In genomic region chr7:100157669-100158068, GRCm38 (mm10) we compare ENCODE assay signal across 28 mouse cellular contexts. TPM values are rescaled to one million over a fixed set of nuclear protein-coding genes. Genes with fewer than 3 reads are reported as not detected.
DNase-seq lines count a peak whose midpoint lies in the region; ATAC-seq lines count a peak whose summit lies in the region.
"Had no signal": no experiment of that assay in that cellular context is flagged by ENCODE, and none has a peak within 500 bp of the region (broad histone marks: within the 10 kb centered on the region; RNA-seq: fewer than 3 reads in every experiment).

No protein-coding gene starts in this region.

- no peaks in the 10 kb centered on the region for H3K36me3 ChIP-seq in intestine, embryonic 14.5 days (ENCODE audit: control insufficient read depth, insufficient read depth, low read length)
- no peaks in the 10 kb centered on the region for H3K36me3 ChIP-seq in intestine, embryonic 16.5 days (ENCODE audit: control insufficient read depth, insufficient read depth, low read length)
- H3K36me3 ChIP-seq: embryonic facial prominence, embryonic 15.5 days; limb, embryonic 13.5 days; lung, embryonic 15.5 days; neural tube, embryonic 15.5 days; stomach, embryonic 15.5 days had no signal

- DNase-seq in intestine, embryonic 14.5 days (ENCODE audit: low spot score), result peak; percentile 10
- DNase-seq in MN1 (ENCODE audit: low spot score), result peak; percentile 21
- DNase-seq in gonadal fat pad, adult 2 months (ENCODE audit: low read depth), result peak; percentile 71
- DNase-seq in frontal cortex, adult 2 months (ENCODE audit: extremely low spot score in 1 of 2, low spot score in 1 of 2), result no peak
- DNase-seq in thymus, postnatal 0 days (ENCODE audit: low spot score), result no peak
- DNase-seq in spleen, postnatal 10 days (ENCODE audit: low spot score in 2 of 2), result no peak
- DNase-seq: adrenal gland, postnatal 10 days; cerebellum, adult 18-20 months; forebrain, postnatal 0 days; heart, adult 2 months; heart, postnatal 4 days; kidney, adult 2 months; kidney, postnatal 10 days; layer of hippocampus, postnatal 36 days; midbrain, embryonic 14.5 days; right cerebral cortex, postnatal 14 days; spleen, adult 18-20 months; thymus, adult 2 months had no signal

- no peaks in the 10 kb centered on the region for H3K27me3 ChIP-seq in intestine, embryonic 14.5 days (replicated peaks; ENCODE audit: control insufficient read depth, insufficient read depth, low read length)
- no peaks in the 10 kb centered on the region for H3K27me3 ChIP-seq in intestine, embryonic 16.5 days (replicated peaks; ENCODE audit: control insufficient read depth, insufficient read depth, low read length)
- H3K27me3 ChIP-seq: embryonic facial prominence, embryonic 15.5 days; limb, embryonic 13.5 days; lung, embryonic 15.5 days; neural tube, embryonic 15.5 days; stomach, embryonic 15.5 days had no signal

- no peaks in the 10 kb centered on the region for H3K9me3 ChIP-seq in intestine, embryonic 14.5 days (ENCODE audit: control insufficient read depth, low read length)
- H3K9me3 ChIP-seq in intestine, embryonic 16.5 days (ENCODE audit: control insufficient read depth, low read length), result no peaks in the 10 kb centered on the region
- H3K9me3 ChIP-seq: embryonic facial prominence, embryonic 15.5 days; forebrain, embryonic 10.5 days; G1E; limb, embryonic 13.5 days; lung, embryonic 15.5 days; neural tube, embryonic 15.5 days; stomach, embryonic 15.5 days had no signal

- no peak overlapping the region for H3K27ac ChIP-seq in intestine, embryonic 14.5 days (ENCODE audit: low read depth)
- no peak overlapping the region for H3K27ac ChIP-seq in intestine, embryonic 16.5 days (ENCODE audit: low read length)
- H3K27ac ChIP-seq: embryonic facial prominence, embryonic 15.5 days; forebrain, embryonic 10.5 days; heart, adult 2 months; limb, embryonic 13.5 days; liver, embryonic 14.5 days; lung, embryonic 15.5 days; neural tube, embryonic 15.5 days; stomach, embryonic 15.5 days had no signal

- 0 out of 2 replicates have a peak, but pooled peaks cover 6% of the 10 kb centered on the region for H3K4me1 ChIP-seq in intestine, embryonic 14.5 days (replicated peaks; ENCODE audit: control insufficient read depth, insufficient read depth, low read length)
- peaks cover 4% of the 10 kb centered on the region; the same call in 1 of the 2 replicates for H3K4me1 ChIP-seq in intestine, embryonic 16.5 days (ENCODE audit: control insufficient read depth, insufficient read depth, low read length)
- H3K4me1 ChIP-seq: stomach, embryonic 15.5 days had no signal

- no peak overlapping the region for H3K4me2 ChIP-seq in intestine, embryonic 14.5 days (ENCODE audit: low read length)
- H3K4me2 ChIP-seq in intestine, embryonic 16.5 days (ENCODE audit: low read depth, low read length), result no peak overlapping the region
- H3K4me2 ChIP-seq: embryonic facial prominence, embryonic 15.5 days; limb, embryonic 13.5 days; lung, embryonic 15.5 days; neural tube, embryonic 15.5 days; stomach, embryonic 15.5 days had no signal

- no peak for ATAC-seq in intestine, embryonic 14.5 days (replicated peaks; ENCODE audit: low FRiP score, low TSS enrichment, low read depth)
- ATAC-seq in intestine, embryonic 16.5 days, result no peak
- ATAC-seq: forebrain, postnatal 0 days had no signal

- H3K9ac ChIP-seq in intestine, embryonic 14.5 days (ENCODE audit: low read length), result no peak overlapping the region
- H3K9ac ChIP-seq in intestine, embryonic 16.5 days (ENCODE audit: low read depth, low read length), result no peak overlapping the region
- H3K9ac ChIP-seq: embryonic facial prominence, embryonic 15.5 days; forebrain, postnatal 0 days; limb, embryonic 13.5 days; liver, embryonic 14.5 days; lung, embryonic 15.5 days; neural tube, embryonic 15.5 days; stomach, embryonic 15.5 days had no signal

- no peak overlapping the region for H3K4me3 ChIP-seq in intestine, embryonic 14.5 days (ENCODE audit: low read depth, low read length)
- H3K4me3 ChIP-seq in intestine, embryonic 16.5 days (ENCODE audit: low read length), result no peak overlapping the region
- H3K4me3 ChIP-seq: embryonic facial prominence, embryonic 15.5 days; forebrain, embryonic 10.5 days; heart, adult 2 months; limb, embryonic 13.5 days; lung, embryonic 15.5 days; neural tube, embryonic 15.5 days; stomach, embryonic 15.5 days had no signal

- 76% methylated on average over 4 of the region's 4 CpGs for WGBS in intestine, embryonic 14.5 days
- 63% methylated on average over 4 of the region's 4 CpGs for WGBS in intestine, embryonic 16.5 days

RNA-seq across cellular contexts. Expression of gene Lipt2, which starts 1.4 kb away (rescaled TPM):
- polyA plus RNA-seq in intestine, embryonic 14.5 days (2014; fragmentation: Nextera tagmentation; extraction: Ambion mirVana), result 29.7 and 35.7 TPM in 2 replicates
- polyA plus RNA-seq in intestine, embryonic 16.5 days (2015; fragmentation: Nextera tagmentation; extraction: Ambion mirVana), result 15.6 and 16.4 TPM in 2 replicates
- 10.8 and 11.2 TPM in 2 replicates for polyA plus RNA-seq in gonadal fat pad, adult 2 months (2012; rRNA removed)
- 6.0 and 7.7 TPM in 2 replicates for polyA plus RNA-seq in frontal cortex, adult 2 months (2012; rRNA removed)
- 8.3 and 9.0 TPM in 2 replicates for polyA plus RNA-seq in thymus, postnatal 0 days (2015; fragmentation: Nextera tagmentation; extraction: Ambion mirVana)

RNA-seq across cellular contexts. Expression of gene Kcne3, which starts 18.6 kb away (rescaled TPM):
- 73.1 and 74.5 TPM in 2 replicates for polyA plus RNA-seq in intestine, embryonic 14.5 days (2014; fragmentation: Nextera tagmentation; extraction: Ambion mirVana)
- polyA plus RNA-seq in intestine, embryonic 16.5 days (2015; fragmentation: Nextera tagmentation; extraction: Ambion mirVana), result 57.7 and 66.6 TPM in 2 replicates
- polyA plus RNA-seq in gonadal fat pad, adult 2 months (2012; rRNA removed), result 14.9 and 15.5 TPM in 2 replicates
- polyA plus RNA-seq in frontal cortex, adult 2 months (2012; rRNA removed), result 0.27 and 0.62 TPM in 2 replicates
- polyA plus RNA-seq in thymus, postnatal 0 days (2015; fragmentation: Nextera tagmentation; extraction: Ambion mirVana), result 1.7 and 2.3 TPM in 2 replicates
- polyA plus RNA-seq: forebrain, postnatal 0 days; myocyte had no signal

RNA-seq across cellular contexts. Expression of gene Pold3, which starts 36.3 kb away (rescaled TPM):
- 64.8 and 70.6 TPM in 2 replicates for polyA plus RNA-seq in intestine, embryonic 14.5 days (2014; fragmentation: Nextera tagmentation; extraction: Ambion mirVana)
- 41.0 and 45.7 TPM in 2 replicates for polyA plus RNA-seq in intestine, embryonic 16.5 days (2015; fragmentation: Nextera tagmentation; extraction: Ambion mirVana)
- 7.8 and 8.5 TPM in 2 replicates for polyA plus RNA-seq in gonadal fat pad, adult 2 months (2012; rRNA removed)
- polyA plus RNA-seq in frontal cortex, adult 2 months (2012; rRNA removed), result 32.7 and 33.8 TPM in 2 replicates
- 53.2 and 57.2 TPM in 2 replicates for polyA plus RNA-seq in thymus, postnatal 0 days (2015; fragmentation: Nextera tagmentation; extraction: Ambion mirVana)

Comparison
In these comparisons a context has a peak if more than half of its experiments do, and no peak if none do; other contexts are left out.
1. DNase-seq: peak in intestine, embryonic 14.5 days (single experiment), MN1 (single experiment) and gonadal fat pad, adult 2 months (single experiment); none in frontal cortex, adult 2 months (0 of 2), thymus, postnatal 0 days (single experiment) and spleen, postnatal 10 days (0 of 2).